Comparison of ENCODE assay signal across 16 mouse cellular contexts in the genomic region with DNA sequence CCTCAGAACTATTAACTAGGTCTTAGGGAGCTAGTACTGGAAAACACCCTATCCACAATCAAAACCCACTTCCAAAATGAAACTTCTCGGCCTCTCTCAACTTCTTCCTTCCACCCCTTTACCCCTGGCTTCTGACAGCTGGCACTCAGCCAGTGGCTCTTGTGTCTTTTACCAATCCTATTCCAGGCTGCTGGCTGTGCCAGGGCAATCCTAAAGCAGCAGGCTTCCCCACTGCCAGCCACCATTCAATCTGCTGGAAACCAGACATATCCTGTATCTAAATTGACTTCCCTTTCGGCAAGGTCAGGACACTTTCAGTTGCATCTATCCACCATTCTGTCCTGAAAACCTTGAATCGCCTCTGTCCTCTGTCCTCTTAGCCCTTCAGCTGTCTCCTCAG. TPM values are rescaled to one million over a fixed set of nuclear protein-coding genes. Genes with fewer than 3 reads are reported as not detected.
A peak's percentile ranks its signal among the peaks of the same experiment; 100 is the strongest.
DNase-seq lines count a peak whose midpoint lies in the region; ATAC-seq lines count a peak whose summit lies in the region.
"Had no signal": no experiment of that assay in that cellular context is flagged by ENCODE, and none has a peak within 500 bp of the region (broad histone marks: within the 10 kb centered on the region; RNA-seq: fewer than 3 reads in every experiment).

No protein-coding gene starts in this region.

- H3K27me3 ChIP-seq in neural tube, embryonic 15.5 days (replicated peaks) = no peaks in the 10 kb centered on the region
- H3K27me3 ChIP-seq: embryonic facial prominence, embryonic 13.5 days; heart, embryonic 15.5 days; limb, embryonic 15.5 days; lung, embryonic 15.5 days had no signal

- WGBS in neural tube, embryonic 15.5 days = 54% methylated on average over 3 of the region's 3 CpGs

- H3K27ac ChIP-seq in neural tube, embryonic 15.5 days (replicated peaks) = no peak overlapping the region
- H3K27ac ChIP-seq: embryonic facial prominence, embryonic 13.5 days; heart, embryonic 15.5 days; limb, embryonic 15.5 days; lung, embryonic 15.5 days; stomach, postnatal 0 days had no signal

- H3K9ac ChIP-seq in neural tube, embryonic 15.5 days (replicated peaks) = no peak overlapping the region
- H3K9ac ChIP-seq: embryonic facial prominence, embryonic 13.5 days; heart, embryonic 15.5 days; limb, embryonic 15.5 days; lung, embryonic 15.5 days had no signal

- H3K9me3 ChIP-seq in neural tube, embryonic 15.5 days (replicated peaks) = no peaks in the 10 kb centered on the region
- H3K9me3 ChIP-seq: embryonic facial prominence, embryonic 13.5 days; heart, embryonic 15.5 days; limb, embryonic 15.5 days; lung, embryonic 15.5 days had no signal

- ATAC-seq in neural tube, embryonic 15.5 days (ENCODE audit: low FRiP score) = no peak

- no peaks in the 10 kb centered on the region for H3K36me3 ChIP-seq in neural tube, embryonic 15.5 days
- H3K36me3 ChIP-seq: embryonic facial prominence, embryonic 13.5 days; heart, embryonic 15.5 days; limb, embryonic 15.5 days; lung, embryonic 15.5 days had no signal

- no peak overlapping the region for H3K4me3 ChIP-seq in neural tube, embryonic 15.5 days (replicated peaks)
- H3K4me3 ChIP-seq: embryonic facial prominence, embryonic 13.5 days; heart, embryonic 15.5 days; limb, embryonic 15.5 days; lung, embryonic 15.5 days had no signal

- peaks cover 7% of the 10 kb centered on the region for H3K4me1 ChIP-seq in neural tube, embryonic 15.5 days
- H3K4me1 ChIP-seq: limb, embryonic 15.5 days had no signal

- no peak overlapping the region for H3K4me2 ChIP-seq in neural tube, embryonic 15.5 days
- H3K4me2 ChIP-seq: embryonic facial prominence, embryonic 13.5 days; heart, embryonic 15.5 days; limb, embryonic 15.5 days; lung, embryonic 15.5 days had no signal

- peak; percentile 51 to 63 for DNase-seq in cerebellum, postnatal 10 days
- no peak for DNase-seq in cerebellum, postnatal 36 days
- DNase-seq in kidney, postnatal 10 days = peak; percentile 31
- no peak for DNase-seq in kidney, adult 8-10 months
- peak; percentile 28 for DNase-seq in right cerebral cortex, postnatal 14 days
- no peak for DNase-seq in right cerebral cortex, postnatal 36 days (ENCODE audit: low spot score in 2 of 2)
- DNase-seq in embryo, embryonic 10.5 days (ENCODE audit: low spot score) = no peak
- DNase-seq: cerebellum, adult 9-10 months; kidney, postnatal 25 days; spleen, adult 18-20 months had no signal

RNA-seq across cellular contexts. Expression of gene Nrf1, which starts 5.3 kb away (rescaled TPM):
- 29.9 and 35.2 TPM in 2 replicates for polyA plus RNA-seq in neural tube, embryonic 15.5 days (2015; fragmentation: Nextera tagmentation; extraction: Ambion mirVana)

Comparison
In these comparisons a context has a peak if more than half of its experiments do, and no peak if none do; other contexts are left out.
1. DNase-seq: peak in cerebellum, postnatal 10 days (2 of 2), kidney, postnatal 10 days (single experiment) and right cerebral cortex, postnatal 14 days (single experiment); none in cerebellum, postnatal 36 days (0 of 2), kidney, adult 8-10 months (0 of 2), right cerebral cortex, postnatal 36 days (0 of 2) and embryo, embryonic 10.5 days (single experiment).